Mouse (Mus musculus) left cerebral cortex, adult 18-20 months (tissue): ENCODE results near the gene Srebf2. TPM values are rescaled to one million over a fixed set of nuclear protein-coding genes. Genes with fewer than 3 reads are reported as not detected.

Experiments used
- DNase-seq, 2 experiments: peaks; one replicate each; pipeline ENCODE4 v3.0.0; 2021 to 2022; ENCODE audit warnings: low spot score in 2 of 2, mixed read lengths in 1 of 2
- total RNA-seq, 2 experiments: library from RNA; stranded (reverse); gene quantifications; 2 replicates each; pipeline ENCODE4 v1.2.3; 2021

Gene Srebf2
- total RNA-seq, 2 experiments from 2014 or later, result 213 to 223 TPM

- no peak for DNase-seq
These were observed 9.3 kb downstream of the Srebf2 start for GRCm38 (mm10) chr15:82156298-82156697.

- DNase-seq, result no peak
These were observed 9.9 kb downstream of the Srebf2 start for GRCm38 (mm10) chr15:82156902-82157301.

GRCm38 (mm10) chr15:82158243-82159035, 11.5 kb downstream of the Srebf2 start:
- DNase-seq, result no peak

- DNase-seq, result no peak
These were observed 12.5 kb downstream of the Srebf2 start for GRCm38 (mm10) chr15:82159471-82159870.

GRCm38 (mm10) chr15:82160731-82161640, 14.0 kb downstream of the Srebf2 start:
- DNase-seq, result no peak

GRCm38 (mm10) chr15:82161965-82162600, 15.1 kb downstream of the Srebf2 start:
- no peak for DNase-seq

- DNase-seq, result no peak
These were observed 16.5 kb downstream of the Srebf2 start for GRCm38 (mm10) chr15:82163356-82164060.

GRCm38 (mm10) chr15:82164061-82164399, 17.0 kb downstream of the Srebf2 start:
- no peak for DNase-seq

GRCm38 (mm10) chr15:82164496-82164895, 17.5 kb downstream of the Srebf2 start:
- no peak for DNase-seq

- peak; percentile 73 to 85 for DNase-seq
These were observed 18.6 kb downstream of the Srebf2 start for GRCm38 (mm10) chr15:82165332-82166239.

GRCm38 (mm10) chr15:82166240-82167100, 19.5 kb downstream of the Srebf2 start:
- no peak for DNase-seq

- no peak for DNase-seq
These were observed 20.5 kb downstream of the Srebf2 start for GRCm38 (mm10) chr15:82167201-82168168.

GRCm38 (mm10) chr15:82169671-82170070, 22.7 kb downstream of the Srebf2 start:
- DNase-seq, result no peak

- DNase-seq, result no peak
These were observed 23.7 kb downstream of the Srebf2 start for GRCm38 (mm10) chr15:82170437-82171377.

- DNase-seq, result no peak
These were observed 25.7 kb downstream of the Srebf2 start for GRCm38 (mm10) chr15:82172648-82173047.

- no peak for DNase-seq
These were observed 28.1 kb downstream of the Srebf2 start for GRCm38 (mm10) chr15:82175091-82175490.
